Mouse (Mus musculus) skeletal muscle tissue, adult 2 months (tissue): ENCODE measurements around the gene Abcg1.
A peak's percentile ranks its signal among the peaks of the same experiment; 100 is the strongest.

Experiments used
- DNase-seq: peaks from one replicate; pipeline ENCODE4 v3.0.0-alpha.2; 2012; ENCODE audit warnings: low read depth, low spot score

Abcg1 gene

GRCm38 (mm10) chr17:31057151-31057890 lies at the start of gene Abcg1:
Abcg1 (plus strand) TSS chr17:31057675.
- DNase-seq: no peak

GRCm38 (mm10) chr17:31008416-31008815 lies 49.1 kb upstream of the Abcg1 start:
- DNase-seq: no peak

- DNase-seq: peak; percentile 33
These were observed 45.7 kb upstream of the Abcg1 start for GRCm38 (mm10) chr17:31011551-31012394.

- peak; percentile 29 for DNase-seq
These were observed 39.2 kb upstream of the Abcg1 start for GRCm38 (mm10) chr17:31018267-31018666.

GRCm38 (mm10) chr17:31019505-31019904 lies 38.0 kb upstream of the Abcg1 start:
- peak; percentile 27 for DNase-seq

GRCm38 (mm10) chr17:31020078-31020477 lies 37.4 kb upstream of the Abcg1 start:
- no peak for DNase-seq

GRCm38 (mm10) chr17:31021276-31021675 lies 36.2 kb upstream of the Abcg1 start:
- no peak for DNase-seq

GRCm38 (mm10) chr17:31024125-31024781 lies 33.2 kb upstream of the Abcg1 start:
- DNase-seq: no peak

GRCm38 (mm10) chr17:31024782-31025125 lies 32.7 kb upstream of the Abcg1 start:
- no peak for DNase-seq

GRCm38 (mm10) chr17:31026986-31027385 lies 30.5 kb upstream of the Abcg1 start:
- no peak for DNase-seq

GRCm38 (mm10) chr17:31027723-31028122 lies 29.8 kb upstream of the Abcg1 start:
- no peak for DNase-seq

GRCm38 (mm10) chr17:31028821-31029370 lies 28.6 kb upstream of the Abcg1 start:
- DNase-seq: no peak

GRCm38 (mm10) chr17:31029407-31029806 lies 28.1 kb upstream of the Abcg1 start:
- DNase-seq: no peak

GRCm38 (mm10) chr17:31032341-31032740 lies 25.1 kb upstream of the Abcg1 start:
- no peak for DNase-seq

GRCm38 (mm10) chr17:31033251-31033650 lies 24.2 kb upstream of the Abcg1 start:
- no peak for DNase-seq

- DNase-seq: no peak
These were observed 23.3 kb upstream of the Abcg1 start for GRCm38 (mm10) chr17:31034165-31034564.

- no peak for DNase-seq
These were observed 22.7 kb upstream of the Abcg1 start for GRCm38 (mm10) chr17:31034674-31035356.

- DNase-seq: no peak
These were observed 21.2 kb upstream of the Abcg1 start for GRCm38 (mm10) chr17:31036168-31036876.

GRCm38 (mm10) chr17:31037331-31037730 lies 20.1 kb upstream of the Abcg1 start:
- no peak for DNase-seq

- peak; percentile 54 for DNase-seq
These were observed 19.1 kb upstream of the Abcg1 start for GRCm38 (mm10) chr17:31038381-31038780.

GRCm38 (mm10) chr17:31039626-31040025 lies 17.8 kb upstream of the Abcg1 start:
- peak; percentile 54 for DNase-seq
